Mouse (Mus musculus): ENCODE measurements around the gene Unc13c.

DNA sequence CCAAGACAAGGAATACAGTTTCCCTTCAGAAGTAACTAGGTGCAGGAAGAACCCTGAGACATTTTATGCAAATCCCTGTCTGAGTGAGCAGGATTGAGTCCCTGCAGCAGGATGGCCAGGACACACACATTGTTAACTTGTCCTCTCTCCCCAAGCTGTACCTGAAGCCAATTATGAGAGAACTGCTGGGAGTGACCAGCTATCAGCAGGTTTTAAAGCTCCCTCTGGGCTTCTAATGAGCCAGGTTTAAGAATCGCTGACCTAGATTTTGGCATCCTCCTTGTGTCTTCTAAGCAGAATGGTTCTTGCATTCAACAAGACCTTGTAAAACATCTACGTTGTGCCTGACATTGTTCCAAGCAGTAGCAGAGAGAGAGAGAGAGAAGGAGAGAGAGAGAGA, 213.6 kb downstream of the Unc13c start:
- TF ChIP-seq CTCF (IDR thresholded peaks at IDR 0.05; ENCODE audit: borderline replicate concordance, control insufficient read depth, extremely low read depth, insufficient read depth, low read length, poor library complexity) (no peak), POLR2A (IDR thresholded peaks at IDR 0.05; ENCODE audit: control insufficient read depth, extremely low read depth, insufficient read depth, low read length, poor library complexity) (no peak)
